9 mouse cellular contexts compared by ENCODE assay signal in genomic region chr15:78718290-78719250, GRCm38 (mm10). TPM values are rescaled to one million over a fixed set of nuclear protein-coding genes. Genes with fewer than 3 reads are reported as not detected.
A peak's percentile ranks its signal among the peaks of the same experiment; 100 is the strongest.
DNase-seq lines count a peak whose midpoint lies in the region; ATAC-seq and TF ChIP-seq lines count a peak whose summit lies in the region.
"Had no signal": no experiment of that assay in that cellular context is flagged by ENCODE, and none has a peak within 500 bp of the region (broad histone marks: within the 10 kb centered on the region; RNA-seq: fewer than 3 reads in every experiment).

Gene Elfn2 (minus strand): TSS chr15:78718771.

- H3K4me1 ChIP-seq in liver, embryonic 11.5 days (replicated peaks; ENCODE audit: control insufficient read depth, insufficient read depth, low read length): no peaks in the 10 kb centered on the region
- H3K4me1 ChIP-seq in forebrain, postnatal 0 days (ENCODE audit: insufficient read depth): peaks cover 16% of the 10 kb centered on the region; the same call in 1 of the 2 replicates

- WGBS in liver, embryonic 11.5 days: 4% methylated on average over 89 of the region's 89 CpGs
- 3% methylated on average over 82 of the region's 89 CpGs for WGBS in forebrain, postnatal 0 days

- H3K27ac ChIP-seq in liver, embryonic 11.5 days (ENCODE audit: low read depth, low read length): no peak within 1 kb of the TSS
- H3K27ac ChIP-seq in forebrain, postnatal 0 days (ENCODE audit: low read depth, low read length): peak within 1 kb of the TSS; percentile 81

- no peak for DNase-seq in liver, embryonic 11.5 days (ENCODE audit: low spot score)
- no peak for DNase-seq in liver
- DNase-seq in embryo, embryonic 10 days (ENCODE audit: low spot score): peak; percentile 34
- peak; percentile 74 for DNase-seq in forebrain, postnatal 0 days
- peak; percentile 55 to 71 for DNase-seq in layer of hippocampus, postnatal 36 days
- DNase-seq in neural tube, embryonic 10.5 days (ENCODE audit: extremely low spot score, low spot score): peak; percentile 41
- DNase-seq in gastrocnemius, postnatal 4 days (ENCODE audit: low spot score in 2 of 2): no peak
- no peak for DNase-seq in c-Kit-positive CD71-positive TER-119-positive erythroid progenitor cells, embryonic 14.5 days (ENCODE audit: low spot score)

- ATAC-seq in liver, embryonic 11.5 days (replicated peaks; ENCODE audit: low FRiP score): no peak
- peak; percentile 76 for ATAC-seq in forebrain, postnatal 0 days

- TF ChIP-seq CTCF in forebrain, postnatal 0 days (IDR thresholded peaks at IDR 0.05; ENCODE audit: low read depth): peak; percentile 39; the same call in 1 of the 2 replicates

- peak within 1 kb of the TSS; percentile 41 for H3K4me3 ChIP-seq in liver, embryonic 11.5 days (ENCODE audit: low read depth, low read length)
- peak within 1 kb of the TSS; percentile 63 for H3K4me3 ChIP-seq in forebrain, postnatal 0 days (ENCODE audit: low read depth, low read length)
- H3K4me3 ChIP-seq: megakaryocyte, embryonic 14.5 days had no signal

- peak within 1 kb of the TSS; percentile 60 for H3K4me2 ChIP-seq in liver, embryonic 11.5 days
- H3K4me2 ChIP-seq in forebrain, postnatal 0 days (ENCODE audit: low read depth): peak within 1 kb of the TSS; percentile 80

- H3K9ac ChIP-seq in liver, embryonic 11.5 days (ENCODE audit: low read depth, low read length): no peak within 1 kb of the TSS
- H3K9ac ChIP-seq in forebrain, postnatal 0 days: peak within 1 kb of the TSS; percentile 78

- no peaks in the 10 kb centered on the region for H3K9me3 ChIP-seq in liver, embryonic 11.5 days (ENCODE audit: control insufficient read depth, low read length)
- H3K9me3 ChIP-seq in forebrain, postnatal 0 days (ENCODE audit: low read length): no peaks in the 10 kb centered on the region
- H3K9me3 ChIP-seq: megakaryocyte, embryonic 14.5 days had no signal

- no peaks in the 10 kb centered on the region for H3K36me3 ChIP-seq in liver, embryonic 11.5 days (ENCODE audit: control insufficient read depth, insufficient read depth, low read length)
- H3K36me3 ChIP-seq in forebrain, postnatal 0 days (ENCODE audit: insufficient read depth): no peaks in the 10 kb centered on the region

- peaks cover 86% of the 10 kb centered on the region for H3K27me3 ChIP-seq in liver, embryonic 11.5 days (replicated peaks; ENCODE audit: control insufficient read depth, insufficient read depth, low read length)
- no peaks in the 10 kb centered on the region for H3K27me3 ChIP-seq in forebrain, postnatal 0 days (ENCODE audit: insufficient read depth, low read length)

RNA-seq across cellular contexts. Expression of gene Elfn2, which starts in this region (rescaled TPM):
- polyA plus RNA-seq in liver, embryonic 11.5 days (2014; fragmentation: Nextera tagmentation; extraction: Ambion mirVana): not detected in 2 replicates
- total RNA-seq in forebrain, postnatal 0 days (2014; rRNA removed): 33.9 and 51.6 TPM in 2 replicates
- polyA plus RNA-seq in forebrain, postnatal 0 days (2015; fragmentation: Nextera tagmentation; extraction: Ambion mirVana): 8.1 and 10.1 TPM in 2 replicates
- total RNA-seq in layer of hippocampus, postnatal 36 days (2021): 100 to 1,000 TPM; 181 to 207 TPM
- under 1 TPM; 0.27 to 0.70 TPM for total RNA-seq in gastrocnemius, postnatal 4 days (2021)

Comparison
In these comparisons a context has a peak if more than half of its experiments do, and no peak if none do; other contexts are left out.
1. RNA of gene Elfn2 (total RNA-seq): 181 to 207 TPM in layer of hippocampus, postnatal 36 days and 33.9 to 51.6 TPM in forebrain, postnatal 0 days; 0.27 to 0.70 TPM in gastrocnemius, postnatal 4 days; every median in the first group is over 10 times any median in the second.
2. DNase-seq: peak in embryo, embryonic 10 days (single experiment), forebrain, postnatal 0 days (single experiment), layer of hippocampus, postnatal 36 days (2 of 2) and neural tube, embryonic 10.5 days (single experiment); none in liver, embryonic 11.5 days (single experiment), liver (single experiment), gastrocnemius, postnatal 4 days (0 of 2) and c-Kit-positive CD71-positive TER-119-positive erythroid progenitor cells, embryonic 14.5 days (single experiment).